Comparison of ENCODE assay signal across 9 mouse cellular contexts in the genomic region with DNA sequence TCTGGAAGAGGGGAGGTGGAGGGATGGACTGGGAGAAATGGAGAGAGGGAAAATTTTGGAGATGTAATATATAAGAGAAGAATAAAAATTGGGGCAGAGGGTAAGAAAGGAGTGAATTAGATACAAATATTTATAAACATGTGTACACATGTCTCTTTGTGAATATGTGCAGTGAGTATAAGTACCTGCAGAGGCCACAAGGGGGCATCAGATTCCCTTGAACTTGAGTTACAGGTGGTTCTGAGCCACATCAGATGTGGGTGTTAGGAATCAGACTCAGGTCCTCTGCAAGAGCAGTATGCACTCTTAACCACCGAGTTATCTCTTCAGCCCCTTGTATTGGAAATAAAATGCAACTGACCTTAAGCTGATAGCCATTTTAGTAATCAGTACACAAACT. TPM values are rescaled to one million over a fixed set of nuclear protein-coding genes. Genes with fewer than 3 reads are reported as not detected.
DNase-seq lines count a peak whose midpoint lies in the region; ATAC-seq lines count a peak whose summit lies in the region.
"Had no signal": no experiment of that assay in that cellular context is flagged by ENCODE, and none has a peak within 500 bp of the region (broad histone marks: within the 10 kb centered on the region; RNA-seq: fewer than 3 reads in every experiment).

No protein-coding gene starts in this region.

- H3K36me3 ChIP-seq in kidney, embryonic 16.5 days (ENCODE audit: insufficient read depth, low read length) = peaks cover 8% of the 10 kb centered on the region
- no peaks in the 10 kb centered on the region for H3K36me3 ChIP-seq in embryonic facial prominence, embryonic 11.5 days (replicated peaks; ENCODE audit: control insufficient read depth, insufficient read depth, low read depth, low read length)
- H3K36me3 ChIP-seq in liver, embryonic 13.5 days = peaks cover 5% of the 10 kb centered on the region; the same call in 1 of the 2 replicates
- H3K36me3 ChIP-seq in hindbrain, embryonic 16.5 days (ENCODE audit: control insufficient read depth, insufficient read depth, low read length) = no peaks in the 10 kb centered on the region

- ATAC-seq in kidney, embryonic 16.5 days (ENCODE audit: low FRiP score, low TSS enrichment) = no peak
- ATAC-seq in embryonic facial prominence, embryonic 11.5 days (replicated peaks; ENCODE audit: insufficient number of reproducible peaks, low FRiP score, low TSS enrichment, low read depth) = no peak
- ATAC-seq in liver, embryonic 13.5 days (ENCODE audit: low read depth) = no peak
- ATAC-seq in hindbrain, embryonic 16.5 days = no peak

- no peaks in the 10 kb centered on the region for H3K4me1 ChIP-seq in kidney, embryonic 16.5 days (ENCODE audit: insufficient read depth, low read length)
- no peaks in the 10 kb centered on the region for H3K4me1 ChIP-seq in embryonic facial prominence, embryonic 11.5 days (ENCODE audit: control insufficient read depth, insufficient read depth, low read length)
- H3K4me1 ChIP-seq in liver, embryonic 13.5 days (replicated peaks) = no peaks in the 10 kb centered on the region
- no peaks in the 10 kb centered on the region for H3K4me1 ChIP-seq in hindbrain, embryonic 16.5 days (ENCODE audit: control insufficient read depth, insufficient read depth, low read depth, low read length)
- H3K4me1 ChIP-seq: limb, embryonic 15.5 days had no signal

- H3K9ac ChIP-seq in kidney, embryonic 16.5 days (replicated peaks; ENCODE audit: low read length) = no peak overlapping the region
- no peak overlapping the region for H3K9ac ChIP-seq in embryonic facial prominence, embryonic 11.5 days (replicated peaks; ENCODE audit: low read length)
- H3K9ac ChIP-seq in liver, embryonic 13.5 days = no peak overlapping the region
- no peak overlapping the region for H3K9ac ChIP-seq in hindbrain, embryonic 16.5 days (ENCODE audit: low read depth, low read length)
- H3K9ac ChIP-seq: limb, embryonic 15.5 days had no signal

- no peaks in the 10 kb centered on the region for H3K27me3 ChIP-seq in kidney, embryonic 16.5 days (ENCODE audit: insufficient read depth, low read length)
- no peaks in the 10 kb centered on the region for H3K27me3 ChIP-seq in embryonic facial prominence, embryonic 11.5 days (ENCODE audit: control insufficient read depth, insufficient read depth, low read length)
- no peaks in the 10 kb centered on the region for H3K27me3 ChIP-seq in liver, embryonic 13.5 days
- H3K27me3 ChIP-seq in hindbrain, embryonic 16.5 days (replicated peaks; ENCODE audit: control insufficient read depth, insufficient read depth, low read length) = no peaks in the 10 kb centered on the region
- H3K27me3 ChIP-seq: limb, embryonic 15.5 days had no signal

- no peak overlapping the region for H3K4me3 ChIP-seq in kidney, embryonic 16.5 days (ENCODE audit: low read length)
- no peak overlapping the region for H3K4me3 ChIP-seq in embryonic facial prominence, embryonic 11.5 days (ENCODE audit: low read depth, low read length)
- H3K4me3 ChIP-seq in liver, embryonic 13.5 days (replicated peaks) = no peak overlapping the region
- H3K4me3 ChIP-seq in hindbrain, embryonic 16.5 days (ENCODE audit: low read length) = no peak overlapping the region
- H3K4me3 ChIP-seq: limb, embryonic 15.5 days had no signal

- H3K9me3 ChIP-seq in kidney, embryonic 16.5 days (ENCODE audit: low read length) = no peaks in the 10 kb centered on the region
- no peaks in the 10 kb centered on the region for H3K9me3 ChIP-seq in embryonic facial prominence, embryonic 11.5 days (replicated peaks; ENCODE audit: control insufficient read depth, low read length)
- no peaks in the 10 kb centered on the region for H3K9me3 ChIP-seq in liver, embryonic 13.5 days (replicated peaks)
- H3K9me3 ChIP-seq in hindbrain, embryonic 16.5 days (ENCODE audit: control insufficient read depth, low read length) = no peaks in the 10 kb centered on the region
- H3K9me3 ChIP-seq: limb, embryonic 15.5 days had no signal

- peak; percentile 58 for DNase-seq in kidney, adult 18-20 months
- DNase-seq in CD8-positive naive resting alpha-beta T cell, adult 2 months (ENCODE audit: low read depth in 2 of 2, low spot score in 2 of 2) = peak; percentile 49 to 71
- peak; percentile 20 for DNase-seq in adrenal gland, adult 2 months
- DNase-seq in embryonic facial prominence, embryonic 11.5 days (ENCODE audit: low spot score) = peak; percentile 21
- DNase-seq in liver, embryonic 13.5 days = peak; percentile 8
- DNase-seq in spleen, adult 12 weeks (ENCODE audit: low spot score) = peak; percentile 27

- H3K27ac ChIP-seq in kidney, embryonic 16.5 days (ENCODE audit: low read length) = no peak overlapping the region
- H3K27ac ChIP-seq in embryonic facial prominence, embryonic 11.5 days (replicated peaks; ENCODE audit: low read depth, low read length) = no peak overlapping the region
- no peak overlapping the region for H3K27ac ChIP-seq in liver, embryonic 13.5 days
- H3K27ac ChIP-seq in hindbrain, embryonic 16.5 days (ENCODE audit: low read depth, low read length) = no peak overlapping the region
- H3K27ac ChIP-seq: limb, embryonic 15.5 days had no signal

- H3K4me2 ChIP-seq in kidney, embryonic 16.5 days (replicated peaks; ENCODE audit: low read depth, low read length) = no peak overlapping the region
- H3K4me2 ChIP-seq in embryonic facial prominence, embryonic 11.5 days (ENCODE audit: low read depth, low read length) = no peak overlapping the region
- no peak overlapping the region for H3K4me2 ChIP-seq in liver, embryonic 13.5 days
- no peak overlapping the region for H3K4me2 ChIP-seq in hindbrain, embryonic 16.5 days (ENCODE audit: low read length)
- H3K4me2 ChIP-seq: limb, embryonic 15.5 days had no signal

- 88% methylated on average over 1 of the region's 1 CpGs for WGBS in kidney, embryonic 16.5 days
- WGBS in embryonic facial prominence, embryonic 11.5 days = 90% methylated on average over 1 of the region's 1 CpGs
- 77% methylated on average over 1 of the region's 1 CpGs for WGBS in liver, embryonic 13.5 days (ENCODE audit: insufficient replicate concordance)
- 94% methylated on average over 1 of the region's 1 CpGs for WGBS in hindbrain, embryonic 16.5 days

RNA-seq across cellular contexts. Expression of a gene that starts 23.7 kb away (rescaled TPM):
- 10.1 and 12.6 TPM in 2 replicates for polyA plus RNA-seq in kidney, embryonic 16.5 days (2015; fragmentation: Nextera tagmentation; extraction: Ambion mirVana)
- total RNA-seq in adrenal gland, adult 2 months (2021) = 10 to 100 TPM; 40.0 to 48.8 TPM
- 0.57 and 0.65 TPM in 2 replicates for polyA plus RNA-seq in adrenal gland, adult 2 months (2012; rRNA removed)
- polyA plus RNA-seq in embryonic facial prominence, embryonic 11.5 days (2014; fragmentation: Nextera tagmentation; extraction: Ambion mirVana) = 6.1 and 6.3 TPM in 2 replicates
- polyA plus RNA-seq in liver, embryonic 13.5 days (2015; fragmentation: Nextera tagmentation; extraction: Ambion mirVana) = 3.6 and 3.9 TPM in 2 replicates
- 16.7 and 17.7 TPM in 2 replicates for polyA plus RNA-seq in hindbrain, embryonic 16.5 days (2015; fragmentation: Nextera tagmentation; extraction: Ambion mirVana)

RNA-seq across cellular contexts. Expression of a gene that starts 23.7 kb away (rescaled TPM):
- polyA plus RNA-seq in kidney, embryonic 16.5 days (2015; fragmentation: Nextera tagmentation; extraction: Ambion mirVana) = 161 and 167 TPM in 2 replicates
- 100 to 1,000 TPM in 1 of 2 experiments, 10 to 100 TPM in 1; 97.8 to 181 TPM for total RNA-seq in adrenal gland, adult 2 months (2021)
- 8.1 and 12.8 TPM in 2 replicates for polyA plus RNA-seq in adrenal gland, adult 2 months (2012; rRNA removed)
- polyA plus RNA-seq in embryonic facial prominence, embryonic 11.5 days (2014; fragmentation: Nextera tagmentation; extraction: Ambion mirVana) = 152 and 162 TPM in 2 replicates
- 127 and 129 TPM in 2 replicates for polyA plus RNA-seq in liver, embryonic 13.5 days (2015; fragmentation: Nextera tagmentation; extraction: Ambion mirVana)
- 167 and 196 TPM in 2 replicates for polyA plus RNA-seq in hindbrain, embryonic 16.5 days (2015; fragmentation: Nextera tagmentation; extraction: Ambion mirVana)

RNA-seq across cellular contexts. Expression of a gene that starts 57.5 kb away (rescaled TPM):
- polyA plus RNA-seq in kidney, embryonic 16.5 days (2015; fragmentation: Nextera tagmentation; extraction: Ambion mirVana) = 30.6 and 31.3 TPM in 2 replicates
- total RNA-seq in adrenal gland, adult 2 months (2021) = 10 to 100 TPM; 18.0 to 23.7 TPM
- 9.8 and 16.2 TPM in 2 replicates for polyA plus RNA-seq in adrenal gland, adult 2 months (2012; rRNA removed)
- 57.9 and 65.2 TPM in 2 replicates for polyA plus RNA-seq in embryonic facial prominence, embryonic 11.5 days (2014; fragmentation: Nextera tagmentation; extraction: Ambion mirVana)
- 47.2 and 58.4 TPM in 2 replicates for polyA plus RNA-seq in liver, embryonic 13.5 days (2015; fragmentation: Nextera tagmentation; extraction: Ambion mirVana)
- polyA plus RNA-seq in hindbrain, embryonic 16.5 days (2015; fragmentation: Nextera tagmentation; extraction: Ambion mirVana) = 18.9 and 20.5 TPM in 2 replicates

Comparison
In these comparisons a context has a peak if more than half of its experiments do, and no peak if none do; other contexts are left out.
1. DNase-seq: peak in every context shown above with its lines; median percentile 60 in CD8-positive naive resting alpha-beta T cell, adult 2 months; 58 in kidney, adult 18-20 months; 27 in spleen, adult 12 weeks; 21 in embryonic facial prominence, embryonic 11.5 days; 20 in adrenal gland, adult 2 months; 8 in liver, embryonic 13.5 days.